Mouse (Mus musculus) hindbrain, embryonic 12.5 days (tissue): ENCODE data around the gene Ndufb10. TPM values are rescaled to one million over a fixed set of nuclear protein-coding genes. Genes with fewer than 3 reads are reported as not detected.

Experiments
- ATAC-seq: fragments of 200-750 bp; cut with Nextera tagmentation; 2 replicates; pipeline ENCODE4 v1.8.0; 2017; ENCODE audit warnings: moderate TSS enrichment; ENCODE audit not compliant: low FRiP score
- H3K27ac ChIP-seq: fragments of 300-500 bp; sonication (generic); 2 replicates; pipeline ENCODE4 v1.5.1; 2016; ENCODE audit warnings: mild to moderate bottlenecking
- H3K27me3 ChIP-seq: fragments of 300-500 bp; sonication (generic); 2 replicates; pipeline ENCODE4 v1.6.1; 2016; ENCODE audit warnings: mild to moderate bottlenecking
- H3K36me3 ChIP-seq: fragments of 300-500 bp; sonication (generic); 2 replicates; pipeline ENCODE4 v1.6.1; 2016; ENCODE audit warnings: mild to moderate bottlenecking
- H3K4me1 ChIP-seq: fragments of 300-500 bp; sonication (generic); 2 replicates; pipeline ENCODE4 v1.6.1; 2016
- H3K4me2 ChIP-seq: fragments of 300-500 bp; sonication (generic); replicated peaks from 2 replicates; pipeline ENCODE4 v1.6.1; 2016; ENCODE audit warnings: mild to moderate bottlenecking
- H3K4me3 ChIP-seq: fragments of 300-500 bp; sonication (generic); 2 replicates; pipeline ENCODE4 v1.5.1; 2016; ENCODE audit warnings: mild to moderate bottlenecking
- H3K9ac ChIP-seq: fragments of 300-500 bp; sonication (generic); 2 replicates; pipeline ENCODE4 v1.6.1; 2016; ENCODE audit warnings: mild to moderate bottlenecking, moderate library complexity
- H3K9me3 ChIP-seq: fragments of 300-500 bp; sonication (generic); replicated peaks from 2 replicates; pipeline ENCODE4 v1.6.1; 2016; ENCODE audit warnings: mild to moderate bottlenecking
- WGBS: fragments of 180-500 bp; shearing (Covaris S2); methylation state at CpG from one replicate; pipeline ENCODE4 v1.1.7; 2016; 5-methylcytosine and 5-hydroxymethylcytosine counted together
- polyA plus RNA-seq: library from polyadenylated mRNA; unstranded; fragments of >200 nt; fragmentation: Nextera tagmentation; extraction: Ambion mirVana; gene quantifications from 2 replicates; pipeline ENCODE4 v1.2.1, GENCODE M21; 2016

Ndufb10 gene
- polyA plus RNA-seq, 1 experiment from 2014 or later: 214 TPM

DNA sequence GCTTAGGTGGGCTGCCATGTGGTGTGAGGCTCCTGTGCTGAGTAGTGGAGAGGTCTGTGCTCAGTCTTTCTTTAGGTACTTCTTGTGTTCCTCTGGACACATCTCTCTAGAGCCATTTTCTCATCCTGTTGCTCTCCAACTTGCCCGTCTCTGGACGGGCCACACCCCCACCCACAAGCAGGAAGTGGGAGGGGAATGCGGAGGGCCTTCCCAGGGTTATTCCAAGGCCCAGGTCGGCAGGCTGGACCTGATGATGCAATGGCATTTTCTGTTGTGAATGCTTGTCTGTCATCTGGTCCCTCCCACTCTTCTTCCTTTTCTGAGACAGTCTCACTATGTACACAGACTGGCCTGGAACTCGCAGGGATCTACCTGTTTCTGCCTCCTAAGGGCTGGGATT is 52.1 kb downstream of the Ndufb10 start:
- Histone ChIP-seq H3K9ac (no peak overlapping the region), H3K27me3 (no peaks in the 10 kb centered on the region), H3K27ac (no peak overlapping the region), H3K9me3 (no peaks in the 10 kb centered on the region), H3K4me2 (no peak overlapping the region), H3K4me1 (peaks cover 29% of the 10 kb centered on the region), H3K4me3 (no peak overlapping the region), H3K36me3 (peaks cover 9% of the 10 kb centered on the region)
- no peak for ATAC-seq
- 39% methylated on average over 5 of the region's 5 CpGs for WGBS

Other genes starting within 250 kb of the Ndufb10 start
- 35.2 and 36.9 TPM in 2 replicates for gene Mlst8, start 245.4 kb downstream of the Ndufb10 start, polyA plus RNA-seq
- gene Caskin1, start 235.9 kb downstream of the Ndufb10 start, polyA plus RNA-seq: 24.2 and 25.0 TPM in 2 replicates
- 86.5 and 87.0 TPM in 2 replicates for gene Traf7, start 196.5 kb downstream of the Ndufb10 start, polyA plus RNA-seq
- gene Rab26, start 190.3 kb downstream of the Ndufb10 start, polyA plus RNA-seq: 2.1 and 2.8 TPM in 2 replicates
- 20.5 and 25.5 TPM in 2 replicates for gene Pkd1, start 174.6 kb downstream of the Ndufb10 start, polyA plus RNA-seq
- 85.5 and 86.2 TPM in 2 replicates for gene Tsc2, start 91.8 kb downstream of the Ndufb10 start, polyA plus RNA-seq
- 14.4 and 15.7 TPM in 2 replicates for gene Nthl1, start 91.8 kb downstream of the Ndufb10 start, polyA plus RNA-seq
- gene Slc9a3r2, start 74.2 kb downstream of the Ndufb10 start, polyA plus RNA-seq: 39.2 and 39.6 TPM in 2 replicates
- gene Npw, start 66.0 kb downstream of the Ndufb10 start, polyA plus RNA-seq: not detected in 2 replicates
- gene Zfp598, start 54.8 kb downstream of the Ndufb10 start, polyA plus RNA-seq: 23.0 and 25.2 TPM in 2 replicates
- 30.6 and 32.1 TPM in 2 replicates for gene Syngr3, start 34.5 kb downstream of the Ndufb10 start, polyA plus RNA-seq
- 42.2 and 42.4 TPM in 2 replicates for gene Gfer, start 28.3 kb downstream of the Ndufb10 start, polyA plus RNA-seq
- gene Noxo1, start 28.2 kb downstream of the Ndufb10 start, polyA plus RNA-seq: 3.6 and 4.8 TPM in 2 replicates
- gene Tbl3, start 16.8 kb downstream of the Ndufb10 start, polyA plus RNA-seq: 76.9 and 79.7 TPM in 2 replicates
- gene Rnf151, start 6.4 kb downstream of the Ndufb10 start, polyA plus RNA-seq: 0.18 and 0.35 TPM in 2 replicates
- 795 and 841 TPM in 2 replicates for gene Rps2, start 6.4 kb downstream of the Ndufb10 start, polyA plus RNA-seq
- not detected in 2 replicates for gene Rpl3l, start 3.3 kb upstream of the Ndufb10 start, polyA plus RNA-seq
- 21.8 and 22.6 TPM in 2 replicates for gene Msrb1, start 12.2 kb upstream of the Ndufb10 start, polyA plus RNA-seq
- 2.5 and 4.8 TPM in 2 replicates for gene Hs3st6, start 28.5 kb upstream of the Ndufb10 start, polyA plus RNA-seq
- gene Meiob, start 79.8 kb upstream of the Ndufb10 start, polyA plus RNA-seq: not detected in 2 replicates
- gene Hagh, start 115.7 kb upstream of the Ndufb10 start, polyA plus RNA-seq: 32.3 and 32.4 TPM in 2 replicates
- 18.6 and 20.9 TPM in 2 replicates for gene Fahd1, start 125.9 kb upstream of the Ndufb10 start, polyA plus RNA-seq
- 0.23 and 0.36 TPM in 2 replicates for gene Igfals, start 141.5 kb upstream of the Ndufb10 start, polyA plus RNA-seq
- 62.3 and 63.5 TPM in 2 replicates for gene Nubp2, start 161.9 kb upstream of the Ndufb10 start, polyA plus RNA-seq
- gene Spsb3, start 162.2 kb upstream of the Ndufb10 start, polyA plus RNA-seq: 51.5 and 54.8 TPM in 2 replicates
- gene Eme2, start 170.6 kb upstream of the Ndufb10 start, polyA plus RNA-seq: 39.3 and 45.5 TPM in 2 replicates
- gene Mrps34, start 170.6 kb upstream of the Ndufb10 start, polyA plus RNA-seq: 85.1 and 86.7 TPM in 2 replicates
- gene Nme3, start 172.0 kb upstream of the Ndufb10 start, polyA plus RNA-seq: 49.8 and 50.4 TPM in 2 replicates
- 84.7 and 86.0 TPM in 2 replicates for gene Mapk8ip3, start 212.5 kb upstream of the Ndufb10 start, polyA plus RNA-seq
- 210 and 212 TPM in 2 replicates for gene Jpt2, start 236.2 kb upstream of the Ndufb10 start, polyA plus RNA-seq